Mouse (Mus musculus) midbrain, embryonic 16.5 days (tissue): ENCODE measurements around the gene Ubxn1. TPM values are rescaled to one million over a fixed set of nuclear protein-coding genes. Genes with fewer than 3 reads are reported as not detected.
"Not testable (repeated sequence)": the region's sequence is repeated elsewhere in the genome, so short reads cannot be mapped to it uniquely, and the experiment has no call there.

Experiments
- ATAC-seq: fragments of 200-750 bp; cut with Nextera tagmentation; 2 replicates; pipeline ENCODE4 v1.8.0; 2017; ENCODE audit warnings: moderate TSS enrichment
- H3K27ac ChIP-seq: fragments of 300-500 bp; sonication (generic); 2 replicates; pipeline ENCODE4 v1.5.1; 2014; ENCODE audit warnings: mild to moderate bottlenecking, low read length, mixed read lengths
- H3K27me3 ChIP-seq: fragments of 300-500 bp; sonication (generic); 2 replicates; pipeline ENCODE4 v1.6.1; 2014; ENCODE audit warnings: low read depth, low read length, mixed read lengths; ENCODE audit not compliant: control insufficient read depth, insufficient read depth
- H3K36me3 ChIP-seq: fragments of 300-500 bp; sonication (generic); 2 replicates; pipeline ENCODE4 v1.6.1; 2014; ENCODE audit warnings: mild to moderate bottlenecking, low read length, moderate library complexity, mixed read lengths; ENCODE audit not compliant: control insufficient read depth, insufficient read depth
- H3K4me1 ChIP-seq: fragments of 300-500 bp; sonication (generic); 2 replicates; pipeline ENCODE4 v1.6.1; 2014; ENCODE audit warnings: mild to moderate bottlenecking, low read length, mixed read lengths; ENCODE audit not compliant: control insufficient read depth, insufficient read depth
- H3K4me2 ChIP-seq: fragments of 300-500 bp; sonication (generic); 2 replicates; pipeline ENCODE4 v1.6.1; 2014; ENCODE audit warnings: mild to moderate bottlenecking, low read length, mixed read lengths
- H3K4me3 ChIP-seq: fragments of 300-500 bp; sonication (generic); 2 replicates; pipeline ENCODE4 v1.5.1; 2014; ENCODE audit warnings: low read depth, mild to moderate bottlenecking, low read length, moderate library complexity, mixed read lengths
- H3K9ac ChIP-seq: fragments of 300-500 bp; sonication (generic); 2 replicates; pipeline ENCODE4 v1.6.1; 2014; ENCODE audit warnings: low read depth, low read length, mixed read lengths
- H3K9me3 ChIP-seq: fragments of 300-500 bp; sonication (generic); replicated peaks from 2 replicates; pipeline ENCODE4 v1.6.1; 2014; ENCODE audit warnings: mild to moderate bottlenecking, low read length, mixed read lengths; ENCODE audit not compliant: control insufficient read depth, poor library complexity, severe bottlenecking
- WGBS: fragments of 180-500 bp; shearing (Covaris S2); extraction: QIAGEN DNeasy Blood & Tissue Kit; methylation state at CpG from one replicate; pipeline ENCODE4 v1.1.7; 2014; 5-methylcytosine and 5-hydroxymethylcytosine counted together
- polyA plus RNA-seq: library from polyadenylated mRNA; unstranded; fragments of >200 nt; fragmentation: Nextera tagmentation; extraction: Ambion mirVana; gene quantifications from 2 replicates; pipeline ENCODE4 v1.2.1, GENCODE M21; 2015

Ubxn1 gene
- 130 and 142 TPM in 2 replicates for polyA plus RNA-seq

DNA sequence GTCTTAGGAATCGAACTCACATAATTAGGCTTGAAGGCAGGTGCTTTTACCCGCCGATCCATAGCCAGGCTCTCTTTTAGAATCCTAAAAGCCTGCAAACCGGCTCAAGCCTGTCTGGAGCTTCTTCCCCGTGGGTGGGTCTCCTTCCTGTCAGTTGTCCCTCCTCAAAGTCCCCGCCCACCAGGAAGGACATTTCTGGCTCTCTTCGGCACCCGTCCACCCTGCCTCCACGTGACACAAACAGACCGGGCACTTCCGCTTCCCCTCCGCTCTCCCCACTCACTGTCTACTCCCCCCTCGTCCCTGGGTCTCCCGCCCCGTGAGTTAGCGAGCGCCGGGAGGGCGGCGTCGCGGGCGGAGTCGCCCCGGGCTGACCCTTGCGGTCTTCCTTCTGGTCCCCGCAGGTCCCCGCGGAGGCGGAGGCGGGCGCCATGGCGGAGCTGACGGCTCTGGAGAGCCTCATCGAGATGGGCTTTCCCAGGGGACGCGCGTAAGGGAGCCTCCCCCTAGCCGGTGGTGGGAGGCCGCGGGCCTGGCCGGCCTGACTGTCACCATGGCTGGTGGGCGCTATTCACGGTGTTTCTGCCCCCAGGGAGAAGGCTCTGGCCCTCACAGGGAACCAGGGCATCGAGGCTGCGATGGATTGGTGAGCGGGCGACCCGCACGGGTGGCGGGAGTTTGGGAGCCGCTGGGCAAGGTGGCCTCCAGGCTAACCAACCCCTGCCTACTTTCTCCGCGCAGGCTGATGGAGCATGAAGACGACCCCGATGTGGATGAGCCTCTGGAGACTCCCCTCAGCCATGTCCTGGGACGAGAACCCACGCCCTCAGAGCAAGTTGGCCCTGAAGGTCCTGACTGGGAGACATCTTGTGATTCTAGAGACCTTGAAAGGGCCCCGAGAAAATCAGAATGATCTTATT is at the start of gene Ubxn1:
Ubxn1 (plus strand) TSS at position 230 of the 920 bp plus-strand sequence.
- ATAC-seq: peak; percentile 98
- Histone ChIP-seq H3K9ac (peak within 1 kb of the TSS; percentile 97), H3K27ac (peak within 1 kb of the TSS; percentile 81), H3K27me3 (no peaks in the 10 kb centered on the region), H3K36me3 (peaks cover 6% of the 10 kb centered on the region; the same call in 1 of the 2 replicates), H3K4me1 (peaks cover 12% of the 10 kb centered on the region), H3K4me3 (peak within 1 kb of the TSS; percentile 88), H3K4me2 (peak within 1 kb of the TSS; percentile 95), H3K9me3 (no peaks in the 10 kb centered on the region)
- WGBS: 1% methylated on average over 54 of the region's 59 CpGs

DNA sequence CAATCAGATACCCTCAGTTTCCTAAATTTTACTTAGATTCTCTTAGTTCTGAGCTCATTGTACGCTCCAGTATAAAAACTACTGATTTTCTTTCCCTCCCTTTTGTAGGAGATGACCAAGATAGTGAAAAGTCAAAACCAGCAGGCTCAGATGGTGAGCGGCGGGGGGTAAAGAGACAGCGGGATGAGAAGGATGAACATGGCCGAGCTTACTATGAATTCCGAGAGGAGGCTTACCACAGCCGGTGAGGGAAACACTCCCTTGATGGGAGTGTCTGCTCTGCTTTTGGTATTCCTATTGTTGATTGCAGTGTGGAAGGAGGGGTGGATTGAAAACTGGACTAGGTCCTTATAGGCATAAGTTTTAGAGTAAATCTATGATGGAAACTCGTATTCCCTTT is 48.6 kb upstream of the Ubxn1 start:
- Histone ChIP-seq H3K36me3 (peaks cover 26% of the 10 kb centered on the region), H3K4me3 (peak overlapping the region; percentile 27), H3K27me3 (no peaks in the 10 kb centered on the region), H3K4me2 (peak overlapping the region; percentile 100), H3K27ac (no peak overlapping the region), H3K9me3 (no peaks in the 10 kb centered on the region), H3K9ac (peak overlapping the region; percentile 33; the same call in 1 of the 2 replicates), H3K4me1 (peaks cover 29% of the 10 kb centered on the region)
- no peak for ATAC-seq
- WGBS: 53% methylated on average over 8 of the region's 8 CpGs

DNA sequence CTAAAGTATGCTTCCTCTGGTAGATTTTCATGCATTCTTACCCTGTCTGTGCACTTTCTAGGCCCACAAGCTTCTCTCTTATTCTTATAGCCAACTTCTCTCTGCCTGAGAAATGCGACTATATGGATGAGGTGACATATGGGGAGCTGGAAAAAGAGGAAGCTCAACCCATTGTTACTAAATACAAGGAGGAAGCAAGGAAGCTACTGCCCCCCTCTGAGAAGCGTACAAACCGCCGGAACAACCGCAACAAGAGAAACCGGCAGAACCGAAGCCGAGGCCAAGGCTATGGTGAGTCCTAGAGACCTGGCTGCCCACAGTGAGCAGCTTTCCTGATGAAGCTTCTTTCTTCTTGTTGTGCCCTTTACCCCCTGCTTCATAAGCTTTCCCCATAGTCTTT is 41.6 kb upstream of the Ubxn1 start, which contains the start of gene AC129217.1:
AC129217.1 (plus strand) TSS at position 114 of the 400 bp plus-strand sequence.
- Histone ChIP-seq H3K9me3 (no peaks in the 10 kb centered on the region), H3K4me1 (no peaks in the 10 kb centered on the region), H3K27ac (no peak within 1 kb of the TSS), H3K36me3 (peaks cover 61% of the 10 kb centered on the region), H3K9ac (no peak within 1 kb of the TSS), H3K4me3 (no peak within 1 kb of the TSS), H3K27me3 (no peaks in the 10 kb centered on the region), H3K4me2 (no peak within 1 kb of the TSS)
- no peak for ATAC-seq
- 85% methylated on average over 8 of the region's 8 CpGs for WGBS

DNA sequence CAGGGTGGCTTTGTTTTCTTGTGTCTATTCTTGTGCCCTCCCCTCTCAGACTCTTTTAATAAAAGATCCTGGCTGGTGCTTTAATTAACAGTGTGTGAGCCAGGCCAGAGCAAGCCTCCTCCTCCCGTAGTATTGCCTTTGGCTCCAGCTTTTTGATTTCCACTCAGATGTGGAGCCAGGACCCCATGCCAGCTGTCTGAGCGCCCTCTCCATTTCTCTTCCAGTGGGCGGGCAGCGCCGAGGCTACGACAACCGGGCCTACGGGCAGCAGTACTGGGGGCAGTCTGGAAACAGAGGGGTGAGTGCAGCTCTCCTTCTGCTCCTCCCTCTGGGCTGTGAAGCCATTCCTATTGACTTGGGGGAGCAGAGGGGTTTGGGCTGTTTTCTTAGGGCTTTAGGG is 40.6 kb upstream of the Ubxn1 start:
- H3K4me2 ChIP-seq: no peak overlapping the region
- no peaks in the 10 kb centered on the region for H3K4me1 ChIP-seq
- 89% methylated on average over 8 of the region's 8 CpGs for WGBS
- no peak overlapping the region for H3K4me3 ChIP-seq
- no peaks in the 10 kb centered on the region for H3K27me3 ChIP-seq
- ATAC-seq: no peak
- no peak overlapping the region for H3K9ac ChIP-seq
- no peak overlapping the region for H3K27ac ChIP-seq
- H3K36me3 ChIP-seq: peaks cover 57% of the 10 kb centered on the region
- H3K9me3 ChIP-seq: no peaks in the 10 kb centered on the region

DNA sequence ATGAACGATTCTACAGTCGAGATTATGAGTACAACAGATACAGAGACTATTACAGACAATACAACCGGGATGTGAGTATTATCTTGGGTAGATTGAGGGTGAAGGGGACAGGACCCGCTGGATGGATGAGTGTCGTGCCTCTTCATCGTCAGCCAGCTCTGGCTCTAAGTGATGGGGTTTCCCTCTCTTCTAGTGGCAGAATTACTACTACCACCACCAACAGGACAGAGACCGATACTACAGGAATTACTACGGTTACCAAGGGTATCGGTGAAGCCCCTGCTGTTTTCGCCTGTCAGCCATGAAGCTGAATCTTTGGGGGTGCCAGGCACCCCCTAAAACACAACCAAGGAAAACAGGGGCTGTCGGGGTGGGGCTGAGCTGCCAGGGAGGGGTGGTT is 40.0 kb upstream of the Ubxn1 start:
- whole genome bisulfite sequencing: 77% methylated on average over 11 of the region's 11 CpGs
- Histone ChIP-seq H3K9me3 (no peaks in the 10 kb centered on the region), H3K36me3 (peaks cover 53% of the 10 kb centered on the region), H3K4me1 (no peaks in the 10 kb centered on the region), H3K27ac (no peak overlapping the region), H3K4me2 (no peak overlapping the region), H3K9ac (no peak overlapping the region), H3K27me3 (no peaks in the 10 kb centered on the region), H3K4me3 (no peak overlapping the region)
- no peak for ATAC-seq

DNA sequence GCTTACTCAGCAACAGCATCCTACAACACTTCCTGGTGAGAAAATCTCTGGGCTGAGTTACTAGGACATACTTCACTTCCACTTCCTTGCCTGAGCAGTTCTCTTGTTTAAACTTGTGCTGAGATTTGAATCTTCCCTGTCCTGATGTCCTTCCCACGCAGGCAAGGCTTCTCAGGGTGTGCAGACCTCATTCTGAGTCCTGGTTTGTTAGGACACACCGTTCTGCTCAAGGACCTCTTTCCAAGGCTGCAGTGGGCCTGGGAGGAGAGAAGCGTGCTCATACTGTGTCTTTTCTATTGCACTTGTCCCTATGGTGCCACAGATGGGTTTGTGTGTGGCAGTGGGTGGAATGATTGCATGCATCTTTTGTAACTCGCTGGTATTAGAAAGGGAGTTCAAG is 38.3 kb upstream of the Ubxn1 start:
- Histone ChIP-seq H3K27me3 (no peaks in the 10 kb centered on the region), H3K27ac (no peak overlapping the region), H3K36me3 (peaks cover 42% of the 10 kb centered on the region), H3K4me3 (no peak overlapping the region), H3K4me2 (no peak overlapping the region), H3K9me3 (no peaks in the 10 kb centered on the region), H3K4me1 (no peaks in the 10 kb centered on the region), H3K9ac (no peak overlapping the region)
- 92% methylated on average over 4 of the region's 4 CpGs for WGBS
- ATAC-seq: no peak

DNA sequence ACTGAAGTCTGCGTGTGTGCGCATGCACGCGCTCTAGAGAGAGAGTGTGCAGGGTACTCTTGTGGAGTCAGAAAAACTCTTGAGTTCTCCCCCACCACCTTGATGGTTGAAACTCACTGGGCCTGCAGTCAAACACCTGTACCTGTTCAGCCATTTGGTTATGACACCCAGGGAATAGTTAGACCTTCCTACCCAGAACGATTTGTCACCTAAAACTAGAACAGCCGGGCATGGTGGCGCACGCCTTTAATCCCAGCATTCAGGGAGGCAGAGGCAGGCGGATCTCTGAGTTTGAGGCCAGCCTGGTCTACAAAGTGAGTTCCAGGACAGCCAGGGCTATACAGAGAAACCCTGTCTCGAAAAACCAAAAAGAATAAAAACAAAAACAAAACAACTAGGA is 35.0 kb upstream of the Ubxn1 start:
- ATAC-seq, H3K4me3 ChIP-seq: not testable (repeated sequence)
- peak overlapping the region; percentile 0; the same call in 1 of the 2 replicates for H3K27ac ChIP-seq

DNA sequence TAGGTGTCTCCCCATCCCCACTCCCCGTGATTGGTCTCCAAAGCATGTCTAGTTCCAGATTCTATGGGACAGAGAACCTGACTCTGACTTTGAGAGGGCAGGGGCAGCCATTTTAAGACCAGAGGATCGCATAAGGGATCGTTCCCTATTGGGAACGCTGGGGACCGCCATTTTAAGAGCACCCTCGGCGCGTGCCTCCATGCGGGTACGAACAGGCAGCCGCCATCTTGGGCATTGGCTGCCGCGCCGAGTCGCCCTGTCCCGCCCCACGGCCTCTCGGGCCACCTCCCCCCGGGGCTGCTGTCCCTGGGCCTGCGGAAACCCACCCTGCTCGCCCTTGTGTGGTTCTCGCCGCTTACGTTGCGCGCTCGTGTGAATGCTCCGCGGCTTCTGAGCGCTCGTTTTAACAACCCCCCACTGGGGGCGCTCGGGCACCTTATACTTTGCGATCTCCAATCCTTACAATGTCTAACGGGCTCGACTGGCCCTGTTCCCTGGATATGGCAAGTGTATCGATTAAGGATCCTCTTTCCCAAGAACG is 34.0 kb upstream of the Ubxn1 start, which contains the start of gene Bscl2:
Bscl2 (plus strand) TSS at position 217 of the 541 bp plus-strand sequence.
- H3K4me2 ChIP-seq: peak within 1 kb of the TSS; percentile 87
- H3K4me1 ChIP-seq: peaks cover 11% of the 10 kb centered on the region
- WGBS: under 1% methylated on average over 35 of the region's 38 CpGs
- H3K27ac ChIP-seq: peak within 1 kb of the TSS; percentile 95
- H3K4me3 ChIP-seq: peak within 1 kb of the TSS; percentile 67
- peak within 1 kb of the TSS; percentile 92 for H3K9ac ChIP-seq
- peak; percentile 52 for ATAC-seq
- H3K27me3 ChIP-seq: no peaks in the 10 kb centered on the region
- no peaks in the 10 kb centered on the region for H3K9me3 ChIP-seq
- peaks cover 18% of the 10 kb centered on the region for H3K36me3 ChIP-seq

More for the DNA sequence above, 35.0 kb upstream of the Ubxn1 start:
- H3K9me3 ChIP-seq, H3K4me1 ChIP-seq, H3K27me3 ChIP-seq, H3K9ac ChIP-seq: not testable (repeated sequence)
- 97% methylated on average over 10 of the region's 10 CpGs for WGBS
- Histone ChIP-seq H3K4me2 (peak overlapping the region; percentile 87), H3K36me3 (peaks cover 20% of the 10 kb centered on the region)
